Mouse (Mus musculus) stomach, postnatal 0 days (tissue): Measurements from ENCODE around the gene Hsp90aa1. TPM values are rescaled to one million over a fixed set of nuclear protein-coding genes. Genes with fewer than 3 reads are reported as not detected.
A peak's percentile ranks its signal among the peaks of the same experiment; 100 is the strongest.
"Not testable (repeated sequence)": the region's sequence is repeated elsewhere in the genome, so short reads cannot be mapped to it uniquely, and the experiment has no call there.

ENCODE experiments used
- ATAC-seq: fragments of 200-750 bp; cut with Nextera tagmentation; 2 replicates; pipeline ENCODE4 v1.8.0; 2017; ENCODE audit not compliant: low FRiP score, low TSS enrichment
- DNase-seq: peaks from one replicate; pipeline ENCODE4 v3.0.0-alpha.2; 2016; ENCODE audit warnings: low spot score
- H3K27ac ChIP-seq: fragments of 300-500 bp; sonication (generic); replicated peaks from 2 replicates; pipeline ENCODE4 v1.5.1; 2014; ENCODE audit warnings: mild to moderate bottlenecking, control low read depth
- H3K27me3 ChIP-seq: fragments of 300-500 bp; sonication (generic); 2 replicates; pipeline ENCODE4 v1.6.1; 2014; ENCODE audit warnings: low read length; ENCODE audit not compliant: control insufficient read depth, insufficient read depth
- H3K36me3 ChIP-seq: fragments of 300-500 bp; sonication (generic); 2 replicates; pipeline ENCODE4 v1.6.1; 2014; ENCODE audit warnings: low read length, mixed read lengths; ENCODE audit not compliant: control insufficient read depth, insufficient read depth
- H3K4me1 ChIP-seq: fragments of 300-500 bp; sonication (generic); replicated peaks from 2 replicates; pipeline ENCODE4 v1.6.1; 2014; ENCODE audit warnings: antibody characterized with exemption; ENCODE audit not compliant: control insufficient read depth, insufficient read depth
- H3K4me2 ChIP-seq: fragments of 300-500 bp; sonication (generic); replicated peaks from 2 replicates; pipeline ENCODE4 v1.6.1; 2014; ENCODE audit warnings: low read depth, mild to moderate bottlenecking, control low read depth, moderate library complexity
- H3K4me3 ChIP-seq: fragments of 300-500 bp; sonication (generic); 2 replicates; pipeline ENCODE4 v1.5.1; 2014; ENCODE audit warnings: low read depth, low read length, control low read depth
- H3K9ac ChIP-seq: fragments of 300-500 bp; sonication (generic); 2 replicates; pipeline ENCODE4 v1.6.1; 2014; ENCODE audit warnings: mild to moderate bottlenecking, low read length, control low read depth, mixed read lengths
- H3K9me3 ChIP-seq: fragments of 300-500 bp; sonication (generic); 2 replicates; pipeline ENCODE4 v1.6.1; 2016; ENCODE audit warnings: low read length; ENCODE audit not compliant: control insufficient read depth
- CTCF ChIP-seq: IDR thresholded peaks from 2 replicates; pipeline ENCODE4 v1.5.1; 2016; ENCODE audit warnings: antibody characterized with exemption, low read depth, mild to moderate bottlenecking, moderate library complexity
- EP300 ChIP-seq: optimal IDR thresholded peaks from 2 replicates; pipeline ENCODE3; 2016; ENCODE audit warnings: antibody characterized with exemption
- WGBS: fragments of 180-500 bp; shearing (Covaris S2); extraction: QIAGEN DNeasy Blood & Tissue Kit; methylation state at CpG from one replicate; pipeline ENCODE4 v1.1.7; 2014; 5-methylcytosine and 5-hydroxymethylcytosine counted together
- polyA plus RNA-seq: library from polyadenylated mRNA; unstranded; fragments of >200 nt; fragmentation: Nextera tagmentation; extraction: Ambion mirVana; gene quantifications from 2 replicates; pipeline ENCODE4 v1.2.1, GENCODE M21; 2015

Gene Hsp90aa1
- 286 and 326 TPM in 2 replicates for polyA plus RNA-seq

- H3K27ac ChIP-seq, result 0 out of 2 replicates have a peak within 1 kb of the TSS, but pooled peaks have one; percentile 4
- WGBS, result 45% methylated on average over 4 of the region's 4 CpGs
Measured at GRCm38 (mm10) chr12:110702556-110702955, at the start of gene Hsp90aa1. Hsp90aa1 (minus strand) TSS chr12:110702728.

GRCm38 (mm10) chr12:110750770-110751439 lies 48.4 kb upstream of the Hsp90aa1 start:
- no peak overlapping the region for H3K27ac ChIP-seq
- no peak overlapping the region for H3K4me3 ChIP-seq
- no peak overlapping the region for H3K4me2 ChIP-seq
- no peaks in the 10 kb centered on the region for H3K4me1 ChIP-seq
- ATAC-seq, result no peak
- H3K9me3 ChIP-seq, result no peaks in the 10 kb centered on the region
- no peak overlapping the region for H3K9ac ChIP-seq
- TF ChIP-seq CTCF, result no peak
- no peak for TF ChIP-seq EP300
- WGBS, result 77% methylated on average over 10 of the region's 10 CpGs
- no peaks in the 10 kb centered on the region for H3K27me3 ChIP-seq
- DNase-seq, result no peak
- no peaks in the 10 kb centered on the region; the same call in 1 of the 2 replicates for H3K36me3 ChIP-seq

More at GRCm38 (mm10) chr12:110702556-110702955, at the start of gene Hsp90aa1:
- no peaks in the 10 kb centered on the region for H3K4me1 ChIP-seq
- DNase-seq (no peak), ATAC-seq (no peak)
- H3K4me3 ChIP-seq, result no peak within 1 kb of the TSS
- TF ChIP-seq EP300 (no peak), CTCF (no peak)
- H3K4me2 ChIP-seq, result no peak within 1 kb of the TSS
- H3K9me3 ChIP-seq, result no peaks in the 10 kb centered on the region
- H3K36me3 ChIP-seq, result no peaks in the 10 kb centered on the region
- H3K9ac ChIP-seq, result no peak within 1 kb of the TSS
- H3K27me3 ChIP-seq, result no peaks in the 10 kb centered on the region

GRCm38 (mm10) chr12:110738158-110738921 lies 35.8 kb upstream of the Hsp90aa1 start:
- WGBS, result under 1% methylated on average over 70 of the region's 72 CpGs
- DNase-seq, result peak; percentile 54
- peaks cover 7% of the 10 kb centered on the region for H3K4me1 ChIP-seq
- TF ChIP-seq CTCF (no peak), EP300 (no peak)
- H3K9ac ChIP-seq, result peak overlapping the region; percentile 96
- peak; percentile 3; the same call in 1 of the 2 replicates for ATAC-seq
- no peaks in the 10 kb centered on the region for H3K9me3 ChIP-seq
- peak overlapping the region; percentile 100 for H3K4me3 ChIP-seq
- H3K27ac ChIP-seq, result peak overlapping the region; percentile 87
- H3K27me3 ChIP-seq, result no peaks in the 10 kb centered on the region
- H3K4me2 ChIP-seq, result peak overlapping the region; percentile 79
- no peaks in the 10 kb centered on the region for H3K36me3 ChIP-seq

DNA sequence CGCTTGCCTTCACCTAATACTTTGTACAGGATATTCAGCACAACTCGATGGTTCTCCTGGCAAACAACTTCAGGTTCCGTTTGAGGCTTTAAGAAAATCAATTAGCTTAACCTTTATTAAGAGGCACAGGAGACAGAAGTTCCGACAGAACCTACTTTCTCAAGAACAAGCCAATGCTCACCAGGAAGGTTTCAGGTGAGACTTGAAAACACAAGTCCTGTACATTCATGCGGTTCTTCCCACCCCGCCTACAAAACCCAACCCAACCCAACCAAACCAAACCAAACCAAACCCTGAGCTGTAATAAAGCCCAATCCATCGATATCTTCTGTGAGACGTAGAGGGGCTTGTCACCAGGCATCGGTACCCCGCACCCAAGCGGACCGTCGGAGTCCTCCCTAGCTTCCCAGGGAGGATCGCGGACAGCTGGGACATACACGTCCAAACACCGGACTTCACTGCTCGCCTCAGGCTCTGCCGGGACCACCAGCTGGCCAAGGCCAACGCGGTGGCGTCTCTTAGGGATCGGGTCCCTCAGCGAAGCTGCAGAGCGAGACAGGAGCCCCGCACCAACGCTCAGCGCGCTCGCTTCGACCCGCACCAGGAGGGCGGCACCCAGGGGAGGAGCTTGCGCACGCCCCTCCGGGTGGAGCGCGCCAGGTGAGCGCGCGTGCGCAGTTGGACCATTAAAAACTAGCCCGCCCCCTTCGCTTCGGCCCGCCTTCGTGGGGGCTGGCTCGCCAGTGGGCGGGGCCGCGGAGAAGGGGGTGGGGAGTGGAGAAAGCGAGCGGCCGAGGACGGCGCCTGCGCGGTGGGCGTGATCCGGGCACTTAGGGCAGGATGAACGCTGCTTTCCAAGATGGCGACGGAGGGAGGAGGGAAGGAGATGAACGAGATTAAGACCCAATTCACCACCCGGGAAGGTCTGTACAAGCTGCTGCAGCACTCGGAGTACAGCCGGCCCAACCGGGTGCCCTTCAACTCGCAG lies 34.9 kb upstream of the Hsp90aa1 start, which contains the start of gene Wdr20:
TSS of gene Wdr20 (plus strand) at position 775 of the 988 bp plus-strand sequence.
- peaks cover 7% of the 10 kb centered on the region for H3K4me1 ChIP-seq
- H3K27ac ChIP-seq, result peak within 1 kb of the TSS; percentile 87
- TF ChIP-seq EP300, result no peak
- no peak for TF ChIP-seq CTCF
- peak; percentile 99 for DNase-seq
- H3K4me3 ChIP-seq, result peak within 1 kb of the TSS; percentile 100
- H3K9ac ChIP-seq, result peak within 1 kb of the TSS; percentile 96
- ATAC-seq, result peak; percentile 98
- H3K27me3 ChIP-seq, result no peaks in the 10 kb centered on the region
- H3K4me2 ChIP-seq, result peak within 1 kb of the TSS; percentile 85
- no peaks in the 10 kb centered on the region for H3K36me3 ChIP-seq
- WGBS, result under 1% methylated on average over 69 of the region's 69 CpGs
- no peaks in the 10 kb centered on the region for H3K9me3 ChIP-seq

- WGBS, result 6% methylated on average over 4 of the region's 4 CpGs
- H3K27ac ChIP-seq, result peak overlapping the region; percentile 61; the same call in 1 of the 2 replicates
- H3K9ac ChIP-seq, result no peak overlapping the region
Measured at GRCm38 (mm10) chr12:110736641-110737040, 34.1 kb upstream of the Hsp90aa1 start.

DNA sequence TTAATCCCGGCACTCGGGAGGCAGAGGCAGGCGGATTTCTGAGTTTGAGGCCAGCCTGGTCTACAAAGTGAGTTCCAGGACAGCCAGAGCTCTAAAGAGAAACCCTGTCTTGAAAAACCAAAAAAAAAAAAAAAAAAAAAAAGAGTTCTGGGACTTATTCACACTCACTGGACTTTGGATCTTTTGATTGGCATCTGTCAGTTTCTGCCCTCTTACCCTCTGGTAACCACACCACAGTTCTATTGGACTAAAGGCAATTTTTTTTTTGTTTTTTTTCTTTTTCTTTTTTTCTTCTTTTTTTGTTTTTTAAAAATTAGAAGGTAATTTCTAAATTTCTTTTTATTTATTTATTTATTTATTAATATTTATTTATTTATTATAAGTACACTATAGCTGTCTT lies 30.7 kb upstream of the Hsp90aa1 start:
- not testable (repeated sequence) for H3K4me2 ChIP-seq, H3K4me3 ChIP-seq, DNase-seq, H3K27me3 ChIP-seq, H3K9ac ChIP-seq, H3K4me1 ChIP-seq, H3K36me3 ChIP-seq, H3K9me3 ChIP-seq, ATAC-seq, H3K27ac ChIP-seq
- WGBS, result 87% methylated on average over 3 of the region's 3 CpGs

More at GRCm38 (mm10) chr12:110736641-110737040, 34.1 kb upstream of the Hsp90aa1 start:
- Histone ChIP-seq H3K9me3 (no peaks in the 10 kb centered on the region), H3K36me3 (no peaks in the 10 kb centered on the region), H3K4me1 (peaks cover 7% of the 10 kb centered on the region), H3K27me3 (no peaks in the 10 kb centered on the region), H3K4me2 (peak overlapping the region; percentile 85), H3K4me3 (peak overlapping the region; percentile 100)
- no peak for ATAC-seq
- TF ChIP-seq EP300, result no peak
- peak; percentile 15; the same call in 1 of the 2 replicates for TF ChIP-seq CTCF
- DNase-seq, result no peak
